11 mouse cellular contexts compared by ENCODE assay signal in the genomic region with DNA sequence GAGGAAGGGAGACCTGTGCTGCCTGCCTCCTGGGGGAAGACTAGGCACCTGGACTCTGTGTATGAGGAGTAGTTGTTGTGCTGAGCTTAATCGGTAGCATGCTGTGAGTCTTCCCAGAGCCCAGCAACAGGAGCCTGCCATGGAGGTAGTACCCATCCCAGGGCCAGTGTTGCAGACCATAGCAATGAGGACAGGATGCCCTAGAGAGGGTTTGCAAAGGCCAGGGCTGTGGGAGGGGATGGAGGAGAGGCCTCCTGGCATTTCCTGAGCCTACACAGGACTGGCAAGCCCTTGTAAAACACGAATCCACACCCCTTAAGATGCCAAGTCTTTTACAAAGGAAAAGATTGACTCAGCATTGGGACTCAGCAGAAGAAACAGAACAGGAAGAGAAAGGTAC. TPM values are rescaled to one million over a fixed set of nuclear protein-coding genes. Genes with fewer than 3 reads are reported as not detected.
DNase-seq lines count a peak whose midpoint lies in the region; ATAC-seq lines count a peak whose summit lies in the region.
"Had no signal": no experiment of that assay in that cellular context is flagged by ENCODE, and none has a peak within 500 bp of the region (broad histone marks: within the 10 kb centered on the region; RNA-seq: fewer than 3 reads in every experiment).

No protein-coding gene starts in this region.

- H3K36me3 ChIP-seq in kidney, embryonic 14.5 days (ENCODE audit: control insufficient read depth, insufficient read depth, low read length) = no peaks in the 10 kb centered on the region; the same call in 1 of the 2 replicates
- no peaks in the 10 kb centered on the region for H3K36me3 ChIP-seq in hindbrain, embryonic 12.5 days

- H3K9me3 ChIP-seq in kidney, embryonic 14.5 days (ENCODE audit: control insufficient read depth, low read length) = no peaks in the 10 kb centered on the region
- H3K9me3 ChIP-seq in hindbrain, embryonic 12.5 days (replicated peaks) = no peaks in the 10 kb centered on the region

- H3K4me2 ChIP-seq in kidney, embryonic 14.5 days (replicated peaks; ENCODE audit: low read depth, low read length) = no peak overlapping the region
- no peak overlapping the region for H3K4me2 ChIP-seq in hindbrain, embryonic 12.5 days (replicated peaks)
- H3K4me2 ChIP-seq: liver, embryonic 11.5 days had no signal

- no peak overlapping the region for H3K9ac ChIP-seq in kidney, embryonic 14.5 days (ENCODE audit: low read depth, low read length)
- no peak overlapping the region for H3K9ac ChIP-seq in hindbrain, embryonic 12.5 days

- H3K4me3 ChIP-seq in kidney, embryonic 14.5 days (ENCODE audit: low read length) = no peak overlapping the region
- H3K4me3 ChIP-seq in hindbrain, embryonic 12.5 days = no peak overlapping the region

- WGBS in kidney, embryonic 14.5 days = 11% methylated on average over 2 of the region's 2 CpGs
- WGBS in hindbrain, embryonic 12.5 days = 17% methylated on average over 2 of the region's 2 CpGs

- no peaks in the 10 kb centered on the region for H3K27me3 ChIP-seq in kidney, embryonic 14.5 days (ENCODE audit: control insufficient read depth, insufficient read depth, low read length)
- no peaks in the 10 kb centered on the region for H3K27me3 ChIP-seq in hindbrain, embryonic 12.5 days

- DNase-seq in kidney, adult 9 months = no peak
- peak; percentile 35 for DNase-seq in 3T3-L1 (ENCODE audit: low read depth, low spot score)
- peak; percentile 6 for DNase-seq in naive thymus-derived CD4-positive, alpha-beta T cell, adult 2 months (ENCODE audit: low read depth)
- DNase-seq in thymus, postnatal 25 days = no peak
- DNase-seq: cerebellum, adult 9-10 months; heart, postnatal 36 days had no signal

- H3K27ac ChIP-seq in kidney, embryonic 14.5 days (ENCODE audit: low read depth, low read length) = peak overlapping the region; percentile 78
- peak overlapping the region; percentile 60 for H3K27ac ChIP-seq in hindbrain, embryonic 12.5 days

- ATAC-seq in kidney, embryonic 14.5 days (ENCODE audit: low FRiP score, low TSS enrichment) = peak; percentile 7
- peak; percentile 52 for ATAC-seq in hindbrain, embryonic 12.5 days (ENCODE audit: low FRiP score)
- no peak for ATAC-seq in inflammation-experienced regulatory T-cells, adult 6 months

- H3K4me1 ChIP-seq in kidney, embryonic 14.5 days (ENCODE audit: control insufficient read depth, insufficient read depth, low read length) = peaks cover 52% of the 10 kb centered on the region
- H3K4me1 ChIP-seq in hindbrain, embryonic 12.5 days = peaks cover 22% of the 10 kb centered on the region

RNA-seq across cellular contexts. Expression of gene Psd4, which starts 49.7 kb away (rescaled TPM):
- 1.1 and 4.6 TPM in 2 replicates for polyA plus RNA-seq in kidney, embryonic 14.5 days (2014; fragmentation: Nextera tagmentation; extraction: Ambion mirVana)
- 1.7 and 2.0 TPM in 2 replicates for polyA plus RNA-seq in hindbrain, embryonic 12.5 days (2016; fragmentation: Nextera tagmentation; extraction: Ambion mirVana)
- 10 to 100 TPM; 85.2 to 93.8 (median 89.3) TPM for polyA plus RNA-seq in inflammation-experienced regulatory T-cells, adult 6 months (2017; shearing (Covaris generic))

RNA-seq across cellular contexts. Expression of gene Pax8, which starts 58.3 kb away (rescaled TPM):
- 89.8 and 140 TPM in 2 replicates for polyA plus RNA-seq in kidney, embryonic 14.5 days (2014; fragmentation: Nextera tagmentation; extraction: Ambion mirVana)
- 27.1 and 39.0 TPM in 2 replicates for polyA plus RNA-seq in hindbrain, embryonic 12.5 days (2016; fragmentation: Nextera tagmentation; extraction: Ambion mirVana)
- polyA plus RNA-seq in inflammation-experienced regulatory T-cells, adult 6 months (2017; shearing (Covaris generic)) = not detected
- polyA plus RNA-seq: lung, embryonic 16.5 days had no signal

Comparison
In these comparisons a context has a peak if more than half of its experiments do, and no peak if none do; other contexts are left out.
1. DNase-seq: peak in 3T3-L1 (single experiment) and naive thymus-derived CD4-positive, alpha-beta T cell, adult 2 months (single experiment); none in kidney, adult 9 months (single experiment) and thymus, postnatal 25 days (single experiment).
2. RNA of gene Psd4, which starts 49.7 kb away (polyA plus RNA-seq): 85.2 to 93.8 TPM in inflammation-experienced regulatory T-cells, adult 6 months; 1.1 to 4.6 TPM in kidney, embryonic 14.5 days and 1.7 to 2.0 TPM in hindbrain, embryonic 12.5 days; every median in the first group is over 10 times any median in the second.
3. RNA of gene Pax8, which starts 58.3 kb away (polyA plus RNA-seq): 89.8 to 140 TPM in kidney, embryonic 14.5 days and 27.1 to 39.0 TPM in hindbrain, embryonic 12.5 days; not detected in inflammation-experienced regulatory T-cells, adult 6 months; every median in the first group is over 10 times any median in the second.